Mouse (Mus musculus) neural tube, embryonic 11.5 days (tissue): ENCODE measurements around the gene Inpp5d. TPM values are rescaled to one million over a fixed set of nuclear protein-coding genes. Genes with fewer than 3 reads are reported as not detected.

Source experiments
- ATAC-seq: fragments of 200-750 bp; cut with Nextera tagmentation; 2 replicates; pipeline ENCODE4 v1.8.0; 2017; ENCODE audit warnings: moderate number of reproducible peaks, mild to moderate bottlenecking, moderate TSS enrichment, moderate library complexity; ENCODE audit not compliant: insufficient read depth, low FRiP score, low TSS enrichment
- DNase-seq: peaks from one replicate; pipeline ENCODE4 v3.0.0-alpha.2; 2015; ENCODE audit warnings: low spot score
- H3K27ac ChIP-seq: fragments of 300-500 bp; sonication (generic); 2 replicates; pipeline ENCODE4 v1.5.1; 2014; ENCODE audit warnings: low read depth, mild to moderate bottlenecking, low read length
- H3K27me3 ChIP-seq: fragments of 300-500 bp; sonication (generic); 2 replicates; pipeline ENCODE4 v1.6.1; 2014; ENCODE audit warnings: mild to moderate bottlenecking, low read length, mixed read lengths; ENCODE audit not compliant: control insufficient read depth, insufficient read depth
- H3K36me3 ChIP-seq: fragments of 300-500 bp; sonication (generic); 2 replicates; pipeline ENCODE4 v1.6.1; 2014; ENCODE audit warnings: mild to moderate bottlenecking, low read length, moderate library complexity, mixed read lengths; ENCODE audit not compliant: control insufficient read depth, insufficient read depth
- H3K4me1 ChIP-seq: fragments of 300-500 bp; sonication (generic); 2 replicates; pipeline ENCODE4 v1.6.1; 2014; ENCODE audit warnings: low read length, mixed read lengths; ENCODE audit not compliant: control insufficient read depth, insufficient read depth
- H3K4me2 ChIP-seq: fragments of 300-500 bp; sonication (generic); 2 replicates; pipeline ENCODE4 v1.6.1; 2014; ENCODE audit warnings: low read depth, mild to moderate bottlenecking, moderate library complexity
- H3K4me3 ChIP-seq: fragments of 300-500 bp; sonication (generic); 2 replicates; pipeline ENCODE4 v1.5.1; 2014; ENCODE audit warnings: low read depth, low read length
- H3K9ac ChIP-seq: fragments of 300-500 bp; sonication (generic); 2 replicates; pipeline ENCODE4 v1.6.1; 2014; ENCODE audit warnings: mild to moderate bottlenecking, low read length
- H3K9me3 ChIP-seq: fragments of 300-500 bp; sonication (generic); 2 replicates; pipeline ENCODE4 v1.6.1; 2016; ENCODE audit warnings: low read length; ENCODE audit not compliant: control insufficient read depth
- WGBS: fragments of 180-500 bp; shearing (Covaris S2); extraction: QIAGEN DNeasy Blood & Tissue Kit; methylation state at CpG from one replicate; pipeline ENCODE4 v1.1.7; 2014; 5-methylcytosine and 5-hydroxymethylcytosine counted together
- polyA plus RNA-seq: library from polyadenylated mRNA; unstranded; fragments of >200 nt; fragmentation: Nextera tagmentation; extraction: Ambion mirVana; gene quantifications from 2 replicates; pipeline ENCODE4 v1.2.1, GENCODE M21; 2014

Inpp5d gene
- polyA plus RNA-seq, 1 experiment from 2014 or later, result 4.6 TPM

- no peak overlapping the region for H3K4me2 ChIP-seq
- H3K9ac ChIP-seq, result no peak overlapping the region
- no peak overlapping the region for H3K4me3 ChIP-seq
- no peak for DNase-seq
- no peaks in the 10 kb centered on the region for H3K4me1 ChIP-seq
- H3K36me3 ChIP-seq, result no peaks in the 10 kb centered on the region
- H3K27me3 ChIP-seq, result no peaks in the 10 kb centered on the region
- no peak overlapping the region for H3K27ac ChIP-seq
- WGBS, result 72% methylated on average over 2 of the region's 2 CpGs
- no peak for ATAC-seq
- H3K9me3 ChIP-seq, result no peaks in the 10 kb centered on the region
These were observed 8.0 kb downstream of the Inpp5d start for GRCm38 (mm10) chr1:87628085-87628484.

- Histone ChIP-seq H3K27ac (no peak overlapping the region), H3K27me3 (no peaks in the 10 kb centered on the region), H3K4me1 (no peaks in the 10 kb centered on the region), H3K4me3 (no peak overlapping the region), H3K4me2 (no peak overlapping the region), H3K9ac (no peak overlapping the region), H3K9me3 (no peaks in the 10 kb centered on the region), H3K36me3 (no peaks in the 10 kb centered on the region)
- ATAC-seq (no peak), DNase-seq (no peak)
- 82% methylated on average over 10 of the region's 10 CpGs for WGBS
These were observed 11.5 kb downstream of the Inpp5d start for GRCm38 (mm10) chr1:87631584-87631983.

DNA sequence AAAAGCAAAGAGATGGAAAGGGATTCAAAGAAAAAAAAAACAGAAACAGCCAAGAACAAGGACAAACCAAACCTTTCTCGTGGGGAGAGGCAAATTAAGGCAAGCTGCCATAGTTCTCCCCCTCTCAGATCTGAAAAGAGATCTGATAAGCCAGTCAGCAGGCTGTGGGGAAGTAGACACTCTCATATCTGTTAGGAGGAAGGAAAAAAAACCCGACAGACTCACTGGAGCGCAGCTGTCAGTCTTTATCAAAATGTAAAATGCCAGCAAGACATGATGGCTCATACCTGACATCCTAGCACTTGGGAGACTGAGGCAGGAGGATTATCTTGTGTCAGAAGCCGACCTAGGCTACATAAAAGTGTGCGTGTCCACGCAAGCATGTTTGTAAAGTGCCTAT lies 12.1 kb downstream of the Inpp5d start:
- 84% methylated on average over 6 of the region's 6 CpGs for WGBS
- ATAC-seq (no peak), DNase-seq (no peak)
- no peak overlapping the region for H3K4me3 ChIP-seq
- no peaks in the 10 kb centered on the region for H3K36me3 ChIP-seq
- no peaks in the 10 kb centered on the region for H3K4me1 ChIP-seq
- no peak overlapping the region for H3K9ac ChIP-seq
- H3K27ac ChIP-seq, result no peak overlapping the region
- no peaks in the 10 kb centered on the region for H3K27me3 ChIP-seq
- H3K4me2 ChIP-seq, result no peak overlapping the region
- H3K9me3 ChIP-seq, result no peaks in the 10 kb centered on the region

- DNase-seq (no peak), ATAC-seq (no peak)
- 91% methylated on average over 12 of the region's 12 CpGs for WGBS
- Histone ChIP-seq H3K36me3 (no peaks in the 10 kb centered on the region), H3K9ac (no peak overlapping the region), H3K9me3 (no peaks in the 10 kb centered on the region), H3K27me3 (no peaks in the 10 kb centered on the region), H3K4me3 (no peak overlapping the region), H3K4me1 (no peaks in the 10 kb centered on the region), H3K4me2 (no peak overlapping the region), H3K27ac (no peak overlapping the region)
These were observed 16.6 kb downstream of the Inpp5d start for GRCm38 (mm10) chr1:87636716-87637117.

DNA sequence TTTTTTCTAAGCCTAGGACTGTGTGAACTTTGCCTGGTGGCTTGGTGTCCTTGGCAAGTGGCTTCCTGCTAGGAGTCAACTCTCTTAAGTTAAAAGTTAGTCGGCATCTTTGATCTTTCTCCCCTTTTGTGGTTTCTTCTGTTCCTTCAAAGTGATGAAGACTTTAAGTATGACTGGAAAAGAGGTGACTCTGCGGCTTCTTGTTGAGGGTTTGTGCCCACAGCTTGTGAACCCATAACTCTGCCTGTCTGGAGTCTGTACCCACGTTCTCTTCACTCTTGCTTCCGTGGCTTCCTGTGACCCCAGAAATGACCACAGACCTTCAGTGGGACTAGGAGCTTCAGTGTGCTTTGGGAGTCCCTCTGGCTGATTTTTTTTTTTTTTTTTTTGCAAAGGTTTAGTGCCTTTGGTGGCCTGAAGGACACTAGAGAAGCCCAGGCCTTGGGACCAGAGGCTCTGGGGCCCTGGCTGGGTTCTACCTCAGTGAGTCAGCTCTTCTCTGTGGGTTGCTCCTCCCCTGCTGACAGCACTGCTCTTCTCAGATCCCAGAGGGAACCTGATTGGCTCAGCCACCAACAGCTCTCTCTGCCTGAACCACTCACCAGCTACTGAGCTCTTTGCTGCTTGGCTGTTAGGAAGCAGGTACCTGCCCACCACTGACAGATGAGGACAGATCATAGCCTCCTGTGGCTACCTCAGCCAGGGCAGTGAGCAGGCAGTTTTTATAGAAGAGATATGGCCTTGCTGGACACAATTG lies 17.2 kb downstream of the Inpp5d start:
- Histone ChIP-seq H3K36me3 (no peaks in the 10 kb centered on the region), H3K27me3 (no peaks in the 10 kb centered on the region), H3K9ac (no peak overlapping the region), H3K9me3 (no peaks in the 10 kb centered on the region), H3K27ac (no peak overlapping the region), H3K4me2 (no peak overlapping the region), H3K4me3 (no peak overlapping the region), H3K4me1 (no peaks in the 10 kb centered on the region)
- DNase-seq (no peak), ATAC-seq (peak; percentile 35; the same call in 1 of the 2 replicates)
- 86% methylated on average over 4 of the region's 4 CpGs for WGBS

DNA sequence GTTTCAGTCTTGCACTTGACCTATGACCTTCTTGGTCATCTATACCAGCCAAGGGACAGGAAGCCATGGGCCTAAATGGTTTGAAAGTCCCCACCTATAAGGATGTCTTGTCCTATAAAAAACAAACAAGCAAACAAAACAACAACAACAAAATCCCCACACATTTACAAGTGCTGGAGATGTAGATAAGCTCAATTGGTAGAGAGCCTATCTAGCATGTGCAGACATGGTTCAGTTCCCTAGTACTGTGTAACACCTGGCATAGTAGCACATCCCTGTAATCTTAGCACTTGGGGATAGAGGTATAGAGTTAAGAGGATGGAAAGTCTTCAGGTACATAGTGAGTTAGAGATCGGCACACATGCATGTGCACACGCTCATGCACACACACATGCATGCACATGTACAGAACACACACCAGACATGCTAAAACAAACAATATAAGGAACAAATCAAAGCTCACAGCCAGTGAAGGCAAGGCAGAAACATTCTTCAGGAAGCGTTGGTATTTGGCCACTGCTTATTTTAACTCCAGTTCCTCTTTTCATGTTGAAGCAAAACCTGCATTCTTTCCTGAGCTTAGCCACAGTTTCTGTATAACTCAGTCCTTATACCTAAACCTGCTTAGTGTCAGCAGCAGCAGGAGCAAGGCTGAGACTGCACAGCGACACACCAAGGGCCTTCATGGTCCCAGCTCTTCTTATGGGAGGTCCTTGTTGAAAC lies 17.9 kb downstream of the Inpp5d start:
- Histone ChIP-seq H3K4me2 (no peak overlapping the region), H3K27ac (no peak overlapping the region), H3K27me3 (no peaks in the 10 kb centered on the region), H3K9ac (no peak overlapping the region), H3K36me3 (no peaks in the 10 kb centered on the region), H3K9me3 (no peaks in the 10 kb centered on the region), H3K4me3 (no peak overlapping the region), H3K4me1 (no peaks in the 10 kb centered on the region)
- ATAC-seq (no peak), DNase-seq (no peak)
- whole genome bisulfite sequencing, result 89% methylated on average over 4 of the region's 4 CpGs

GRCm38 (mm10) chr1:87639724-87640123 lies 19.6 kb downstream of the Inpp5d start:
- ATAC-seq (no peak), DNase-seq (no peak)
- H3K4me3 ChIP-seq, result no peak overlapping the region
- H3K4me2 ChIP-seq, result no peak overlapping the region
- H3K36me3 ChIP-seq, result no peaks in the 10 kb centered on the region
- 88% methylated on average over 8 of the region's 8 CpGs for WGBS
- H3K9me3 ChIP-seq, result no peaks in the 10 kb centered on the region
- H3K27ac ChIP-seq, result no peak overlapping the region
- no peaks in the 10 kb centered on the region for H3K27me3 ChIP-seq
- no peak overlapping the region for H3K9ac ChIP-seq
- H3K4me1 ChIP-seq, result no peaks in the 10 kb centered on the region

DNA sequence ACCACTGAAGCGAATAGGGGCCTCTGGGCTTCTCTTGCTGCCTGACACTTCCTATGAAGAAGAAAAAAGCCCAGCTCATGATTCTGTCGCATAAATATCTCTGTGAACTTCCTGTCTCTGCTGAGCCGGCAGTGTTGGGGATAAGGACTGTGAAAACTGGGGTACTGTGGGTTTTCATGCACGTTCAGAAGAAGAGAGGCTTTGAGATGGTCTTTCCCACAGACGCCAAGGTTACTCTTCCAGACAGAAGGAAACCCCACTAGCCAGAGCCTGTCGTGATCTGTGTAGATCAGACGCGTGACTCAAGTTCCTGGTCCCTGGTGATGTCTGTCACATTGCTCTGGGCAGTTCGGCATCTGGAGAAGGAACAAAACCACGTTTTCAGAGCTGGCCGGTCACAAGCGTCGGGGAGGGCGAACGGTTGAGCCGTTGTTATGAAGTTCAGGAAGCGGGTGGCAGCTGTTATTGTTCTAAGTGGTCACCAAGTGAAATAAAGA lies 20.1 kb downstream of the Inpp5d start:
- H3K9ac ChIP-seq, result no peak overlapping the region

DNA sequence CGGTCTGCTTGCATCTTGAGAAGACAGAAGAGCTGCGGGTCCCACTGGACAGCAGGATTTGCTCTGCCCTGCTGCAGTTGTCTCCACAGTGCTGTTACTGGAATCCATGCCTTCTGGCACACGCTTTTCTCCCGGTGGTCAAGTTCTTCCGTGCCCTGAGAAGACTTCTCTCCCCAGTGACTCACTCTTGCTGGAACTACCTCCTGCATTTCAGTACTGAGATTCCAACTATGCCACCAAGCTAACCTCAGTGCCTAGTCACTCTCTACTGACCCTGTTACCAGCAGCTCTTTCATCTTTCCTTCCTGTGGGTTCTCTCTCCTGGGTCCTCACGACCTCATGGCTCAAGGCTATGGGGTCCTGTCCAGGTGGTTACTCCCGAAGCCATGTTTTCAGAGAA lies 22.9 kb downstream of the Inpp5d start:
- no peaks in the 10 kb centered on the region for H3K9me3 ChIP-seq
- H3K27me3 ChIP-seq, result no peaks in the 10 kb centered on the region
- H3K36me3 ChIP-seq, result no peaks in the 10 kb centered on the region
- ATAC-seq (no peak), DNase-seq (no peak)
- WGBS, result 86% methylated on average over 7 of the region's 7 CpGs
- H3K9ac ChIP-seq, result no peak overlapping the region
- H3K4me3 ChIP-seq, result no peak overlapping the region
- H3K4me1 ChIP-seq, result no peaks in the 10 kb centered on the region
- no peak overlapping the region for H3K27ac ChIP-seq
- H3K4me2 ChIP-seq, result no peak overlapping the region

More for the DNA sequence above, 20.1 kb downstream of the Inpp5d start:
- Histone ChIP-seq H3K4me2 (no peak overlapping the region), H3K27ac (no peak overlapping the region), H3K9me3 (no peaks in the 10 kb centered on the region), H3K36me3 (no peaks in the 10 kb centered on the region), H3K27me3 (no peaks in the 10 kb centered on the region), H3K4me1 (no peaks in the 10 kb centered on the region), H3K4me3 (no peak overlapping the region)
- ATAC-seq (no peak), DNase-seq (no peak)
- 80% methylated on average over 17 of the region's 17 CpGs for WGBS
